Mouse (Mus musculus) cortical plate, adult 2 months (tissue): ENCODE data around the gene Erlin1. TPM values are rescaled to one million over a fixed set of nuclear protein-coding genes. Genes with fewer than 3 reads are reported as not detected.

ENCODE experiments used
- H3K27ac ChIP-seq: fragments of 200-500 bp; 2 replicates; pipeline ENCODE4 v1.5.1; 2012; ENCODE audit warnings: low read length, control low read depth, inconsistent platforms; ENCODE audit not compliant: insufficient read depth
- H3K4me1 ChIP-seq: fragments of 200-500 bp; 2 replicates; pipeline ENCODE4 v1.6.1; 2011; ENCODE audit warnings: low read length; ENCODE audit not compliant: control insufficient read depth, insufficient read depth
- H3K4me3 ChIP-seq: fragments of 200-500 bp; 2 replicates; pipeline ENCODE4 v1.5.1; 2011; ENCODE audit warnings: mild to moderate bottlenecking, low read length, control low read depth; ENCODE audit not compliant: insufficient read depth
- CTCF ChIP-seq: fragments of 200-500 bp; IDR thresholded peaks from 2 replicates; pipeline ENCODE4 v1.5.1; 2011; ENCODE audit warnings: mild to moderate bottlenecking, control low read depth, low read length; ENCODE audit not compliant: insufficient read depth; ENCODE audit errors: extremely low read depth
- POLR2A ChIP-seq: fragments of 200-500 bp; IDR thresholded peaks from 2 replicates; pipeline ENCODE4 v1.6.1; 2011; ENCODE audit warnings: mild to moderate bottlenecking, low read length, control low read depth; ENCODE audit not compliant: insufficient read depth; ENCODE audit errors: extremely low read depth
- polyA plus RNA-seq: library from polyadenylated mRNA; depleted of rRNA; stranded (reverse); fragments of >200 nt; gene quantifications from 2 replicates; pipeline ENCODE4 v1.2.3, GENCODE M21; 2012

The Erlin1 gene
- polyA plus RNA-seq, 1 experiment = 17.2 TPM

DNA sequence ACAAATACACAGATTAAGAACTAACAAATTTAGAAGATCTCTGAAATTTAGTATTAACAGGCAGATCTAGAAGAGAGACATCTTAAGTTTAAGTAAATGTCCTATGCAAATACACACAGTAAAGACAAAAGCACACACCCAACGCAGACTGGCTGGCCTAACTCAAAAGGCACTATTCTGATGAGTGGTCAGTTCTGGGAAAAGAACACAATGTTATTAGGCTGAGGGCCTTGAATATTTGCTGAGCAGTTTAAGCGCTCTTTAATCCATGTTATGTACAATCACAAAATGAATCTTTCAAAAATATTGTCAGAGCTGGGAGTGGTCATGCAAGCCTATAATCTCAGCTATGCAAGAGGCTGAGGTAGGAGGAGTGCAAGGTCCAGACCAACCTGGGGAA lies 4.9 kb downstream of the Erlin1 start:
- TF ChIP-seq POLR2A = no peak
- no peak for TF ChIP-seq CTCF
- Histone ChIP-seq H3K4me1 (peaks cover 3% of the 10 kb centered on the region), H3K4me3 (no peak overlapping the region), H3K27ac (no peak overlapping the region)

DNA sequence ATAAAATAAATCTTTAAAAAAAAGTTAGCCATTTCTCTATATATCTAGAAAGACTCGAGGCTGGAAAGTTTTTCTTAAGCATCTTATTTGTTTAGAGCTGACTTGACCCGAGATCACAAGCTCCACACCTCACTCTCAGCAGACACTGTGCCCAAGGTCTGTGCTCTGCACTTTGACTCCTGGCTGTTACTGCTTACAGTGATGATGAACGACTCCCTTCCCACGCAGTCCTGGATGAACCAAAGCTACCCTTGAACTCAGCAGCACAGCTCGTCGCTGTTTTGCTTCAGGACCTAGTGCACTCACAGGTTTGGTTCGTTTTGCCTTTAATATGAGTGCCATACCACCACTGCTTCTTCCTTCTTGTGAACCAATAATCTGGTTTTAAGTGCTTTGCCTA lies 5.8 kb downstream of the Erlin1 start:
- H3K4me1 ChIP-seq = peaks cover 3% of the 10 kb centered on the region
- H3K4me3 ChIP-seq = no peak overlapping the region
- TF ChIP-seq CTCF = no peak
- no peak for TF ChIP-seq POLR2A
- no peak overlapping the region for H3K27ac ChIP-seq

DNA sequence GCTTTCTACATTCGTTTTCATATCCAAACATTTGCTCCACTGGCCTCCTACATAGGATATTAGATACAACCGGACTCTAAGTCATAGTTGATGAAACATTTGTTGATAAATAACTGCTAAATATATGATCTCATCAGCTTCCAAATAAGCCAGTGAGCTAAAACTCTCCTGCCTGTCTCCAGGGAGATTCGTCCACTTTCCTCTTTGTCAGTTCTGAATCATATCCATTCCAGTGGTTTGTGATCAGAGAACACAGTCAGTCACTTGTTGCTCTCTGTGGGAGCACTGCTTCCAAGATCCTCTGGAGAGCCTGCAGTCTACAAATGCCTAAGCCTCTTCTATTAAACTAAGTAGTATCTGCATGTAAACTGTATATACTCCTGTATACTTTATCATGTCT lies 9.4 kb downstream of the Erlin1 start:
- Histone ChIP-seq H3K27ac (no peak overlapping the region), H3K4me3 (no peak overlapping the region), H3K4me1 (no peaks in the 10 kb centered on the region)
- TF ChIP-seq CTCF (no peak), POLR2A (no peak)

DNA sequence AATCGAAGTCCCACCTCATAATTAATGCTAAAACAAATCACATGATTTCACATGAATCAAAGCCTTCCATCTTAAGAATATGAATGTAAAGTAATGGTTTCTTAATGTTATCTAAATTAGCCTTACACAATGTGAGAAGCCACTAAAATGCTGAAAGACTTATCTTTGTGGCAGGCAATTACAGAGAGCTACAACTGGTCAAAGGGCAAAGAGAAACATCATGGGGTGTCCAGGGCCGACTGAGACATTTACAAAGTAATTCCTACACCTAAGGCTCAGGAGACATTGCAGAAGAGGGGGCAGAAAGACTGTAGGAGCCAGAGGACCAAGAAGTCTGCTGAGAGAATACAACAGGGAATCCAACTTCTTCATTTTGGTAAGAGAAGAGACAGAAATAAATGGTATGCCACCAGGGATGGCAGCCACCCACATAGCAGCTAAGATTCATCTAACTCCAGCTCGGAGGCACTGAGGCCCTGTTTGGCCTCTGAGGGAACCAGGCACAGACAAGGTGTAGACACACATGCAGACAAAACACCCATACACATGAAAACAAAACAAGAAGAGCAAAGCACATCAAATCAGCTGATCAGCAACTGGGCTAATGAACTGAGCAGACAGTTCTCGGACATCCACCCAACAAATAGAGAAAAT lies 14.3 kb downstream of the Erlin1 start:
- no peak for TF ChIP-seq POLR2A
- TF ChIP-seq CTCF = no peak
- H3K4me1 ChIP-seq = no peaks in the 10 kb centered on the region
- no peak overlapping the region for H3K27ac ChIP-seq
- no peak overlapping the region for H3K4me3 ChIP-seq

DNA sequence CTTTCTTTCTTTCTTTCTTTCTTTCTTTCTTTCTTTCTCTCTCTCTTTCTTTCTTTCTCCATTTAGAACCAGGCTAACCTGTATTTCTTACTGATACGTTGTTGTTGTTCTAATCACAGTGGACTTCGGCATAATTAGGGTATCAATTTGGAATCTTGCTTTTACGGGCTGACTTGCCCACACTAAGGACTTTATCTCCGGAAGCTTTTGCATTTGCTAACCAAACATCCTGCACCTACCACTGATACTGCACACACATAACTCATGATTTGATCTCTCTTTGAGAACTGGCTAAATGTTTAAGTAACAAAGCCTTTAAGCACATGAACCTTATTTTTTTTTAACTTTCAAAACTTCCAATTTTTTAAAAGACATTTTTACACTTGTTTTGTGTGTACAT lies 19.2 kb downstream of the Erlin1 start:
- H3K4me3 ChIP-seq = no peak overlapping the region
- TF ChIP-seq POLR2A (no peak), CTCF (no peak)

DNA sequence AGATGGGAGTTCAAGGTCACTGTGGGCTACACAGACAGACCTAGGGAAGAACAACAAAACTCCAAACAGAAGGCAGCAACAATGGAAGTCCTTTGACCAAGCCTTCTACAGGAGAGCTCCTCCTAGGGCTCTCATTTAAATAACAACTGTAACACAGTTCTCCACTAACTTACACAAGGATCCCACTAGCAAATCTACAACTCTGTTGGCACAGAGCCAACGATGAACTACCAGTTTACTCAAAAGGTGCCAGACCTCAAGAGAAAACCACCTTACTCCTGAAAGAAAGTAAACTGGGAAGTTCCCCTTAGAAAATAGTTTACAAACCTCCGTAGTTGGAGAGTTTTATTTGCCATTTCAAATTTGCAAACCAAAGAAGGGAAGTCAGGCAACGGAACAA lies 20.3 kb downstream of the Erlin1 start:
- TF ChIP-seq CTCF (no peak), POLR2A (no peak)
- Histone ChIP-seq H3K4me1 (no peaks in the 10 kb centered on the region), H3K4me3 (no peak overlapping the region), H3K27ac (no peak overlapping the region)

More for the DNA sequence above, 19.2 kb downstream of the Erlin1 start:
- no peaks in the 10 kb centered on the region for H3K4me1 ChIP-seq
- no peak overlapping the region for H3K27ac ChIP-seq

DNA sequence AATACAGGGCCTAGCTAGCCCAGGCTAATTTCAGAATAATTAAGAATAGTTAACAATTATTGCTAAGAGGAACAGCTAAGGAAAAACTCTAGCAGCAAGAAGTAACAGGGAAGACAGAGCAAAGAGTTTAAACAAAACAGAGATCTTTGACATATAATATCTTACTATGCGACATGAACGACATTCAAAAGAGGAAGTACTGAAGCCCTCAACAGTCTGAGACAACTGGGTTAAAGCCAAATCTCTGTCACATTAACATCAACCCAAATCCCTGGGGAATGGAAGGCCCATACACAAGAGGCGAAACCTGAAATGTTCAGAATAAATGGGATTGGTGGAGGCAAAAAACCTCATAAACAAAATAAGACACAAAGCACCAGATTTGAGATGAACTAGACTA lies 23.7 kb downstream of the Erlin1 start:
- H3K4me1 ChIP-seq = no peaks in the 10 kb centered on the region
- no peak overlapping the region for H3K27ac ChIP-seq
- H3K4me3 ChIP-seq = no peak overlapping the region
- TF ChIP-seq CTCF (no peak), POLR2A (no peak)

DNA sequence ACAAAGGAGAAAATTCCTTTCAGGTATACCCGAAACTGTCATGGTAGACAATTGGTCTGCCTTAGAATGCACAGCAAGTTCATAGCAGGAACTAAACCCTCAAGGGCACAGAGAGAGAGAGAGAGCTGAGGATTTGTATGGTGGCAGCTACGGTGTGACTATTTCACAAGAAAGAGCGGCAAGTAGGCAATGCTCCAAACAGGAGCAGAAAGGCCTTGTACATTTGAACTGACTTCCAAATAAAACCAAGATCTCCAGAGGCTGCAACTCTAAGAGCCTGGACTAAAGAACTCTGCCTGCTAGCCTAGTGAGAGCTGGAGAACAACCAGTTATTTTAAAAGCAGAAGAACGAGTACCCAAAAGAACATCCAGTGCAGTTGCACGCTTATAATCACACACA lies 27.5 kb downstream of the Erlin1 start:
- no peak overlapping the region for H3K27ac ChIP-seq
- no peak for TF ChIP-seq POLR2A
- TF ChIP-seq CTCF = no peak
- H3K4me3 ChIP-seq = no peak overlapping the region
- no peaks in the 10 kb centered on the region for H3K4me1 ChIP-seq

DNA sequence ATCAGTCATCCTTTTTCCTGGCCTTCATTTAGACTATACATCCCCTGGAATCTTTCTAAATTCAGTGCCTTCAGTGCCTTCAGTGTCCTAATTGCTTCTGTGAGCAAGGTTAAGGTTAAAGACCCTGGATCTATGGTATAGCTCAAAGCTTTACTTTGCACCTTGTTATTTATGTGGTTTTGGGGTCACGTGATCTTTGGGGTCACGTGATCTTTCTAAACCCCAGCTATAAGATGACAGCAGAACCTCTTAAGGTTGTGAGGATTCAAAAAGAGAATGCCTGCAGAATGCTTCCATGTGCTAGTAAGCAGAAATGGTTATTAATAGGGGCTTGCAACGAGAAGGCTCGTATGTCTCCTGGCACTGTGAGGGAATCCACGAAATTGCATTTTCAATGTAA lies 36.2 kb downstream of the Erlin1 start:
- Histone ChIP-seq H3K4me1 (no peaks in the 10 kb centered on the region), H3K27ac (no peak overlapping the region), H3K4me3 (no peak overlapping the region)
- no peak for TF ChIP-seq POLR2A
- TF ChIP-seq CTCF = no peak

DNA sequence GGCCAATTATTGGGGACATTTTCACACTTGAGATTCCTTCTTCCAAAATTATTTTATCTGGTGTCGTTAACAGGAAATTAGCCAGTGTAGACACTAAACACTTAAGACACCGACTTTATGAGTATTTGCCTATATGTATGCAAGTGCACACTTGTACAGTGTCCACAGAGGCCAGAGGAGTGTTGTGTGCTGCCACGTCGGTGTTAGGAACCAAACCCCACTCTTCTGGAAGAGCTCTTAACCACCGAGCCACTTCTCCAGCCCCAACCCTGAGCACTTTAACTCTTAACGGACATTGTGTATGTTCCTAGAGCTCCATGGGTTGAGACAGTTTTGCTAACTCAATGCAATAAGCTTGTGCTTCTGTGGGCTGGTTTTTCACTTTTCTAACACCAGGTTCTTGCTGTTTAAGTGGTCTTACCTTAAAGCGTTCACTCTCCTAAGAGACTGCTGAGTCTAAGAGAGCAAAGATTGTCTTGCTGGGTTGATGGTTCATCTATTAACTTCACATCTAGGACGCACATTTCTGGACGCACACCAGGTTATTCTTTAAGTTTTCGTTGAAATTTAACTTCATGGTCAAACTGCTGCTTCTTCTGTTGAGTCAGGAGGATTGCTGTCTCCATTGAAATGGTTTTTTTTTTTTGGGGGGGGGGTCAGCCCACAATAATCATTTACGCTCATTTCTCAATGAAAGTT lies 37.4 kb downstream of the Erlin1 start:
- Histone ChIP-seq H3K4me1 (no peaks in the 10 kb centered on the region), H3K27ac (no peak overlapping the region), H3K4me3 (no peak overlapping the region)
- TF ChIP-seq POLR2A (no peak), CTCF (no peak)
